Mouse (Mus musculus) midbrain, postnatal 0 days (tissue): Measurements from ENCODE around the gene Ptpn9. TPM values are rescaled to one million over a fixed set of nuclear protein-coding genes. Genes with fewer than 3 reads are reported as not detected.

Experiments
- ATAC-seq: fragments of 200-750 bp; cut with Nextera tagmentation; 2 replicates; pipeline ENCODE4 v1.8.0; 2017; ENCODE audit warnings: moderate number of reproducible peaks, mild to moderate bottlenecking, moderate TSS enrichment, moderate library complexity; ENCODE audit not compliant: low FRiP score
- DNase-seq: peaks from one replicate; pipeline ENCODE4 v3.0.0-alpha.2; 2015; ENCODE audit warnings: low spot score
- H3K27ac ChIP-seq: fragments of 300-500 bp; sonication (generic); 2 replicates; pipeline ENCODE4 v1.5.1; 2014; ENCODE audit warnings: low read depth, mild to moderate bottlenecking, low read length, mixed read lengths
- H3K27me3 ChIP-seq: fragments of 300-500 bp; sonication (generic); 2 replicates; pipeline ENCODE4 v1.6.1; 2014; ENCODE audit warnings: low read length, control low read depth, mixed read lengths; ENCODE audit not compliant: insufficient read depth
- H3K36me3 ChIP-seq: fragments of 300-500 bp; sonication (generic); 2 replicates; pipeline ENCODE4 v1.6.1; 2014; ENCODE audit warnings: low read length, control low read depth, mixed read lengths; ENCODE audit not compliant: insufficient read depth
- H3K4me1 ChIP-seq: fragments of 300-500 bp; sonication (generic); 2 replicates; pipeline ENCODE4 v1.6.1; 2014; ENCODE audit warnings: mild to moderate bottlenecking, control low read depth, antibody characterized with exemption, low read length, mixed read lengths; ENCODE audit not compliant: insufficient read depth
- H3K4me2 ChIP-seq: fragments of 300-500 bp; sonication (generic); 2 replicates; pipeline ENCODE4 v1.6.1; 2014; ENCODE audit warnings: low read depth, mild to moderate bottlenecking, low read length, mixed read lengths; ENCODE audit not compliant: poor library complexity, severe bottlenecking
- H3K4me3 ChIP-seq: fragments of 300-500 bp; sonication (generic); 2 replicates; pipeline ENCODE4 v1.5.1; 2014; ENCODE audit warnings: low read depth, mild to moderate bottlenecking, low read length, moderate library complexity
- H3K9ac ChIP-seq: fragments of 300-500 bp; sonication (generic); replicated peaks from 2 replicates; pipeline ENCODE4 v1.6.1; 2014; ENCODE audit warnings: mild to moderate bottlenecking, low read length, moderate library complexity, mixed read lengths; ENCODE audit not compliant: poor library complexity, severe bottlenecking
- H3K9me3 ChIP-seq: fragments of 300-500 bp; sonication (generic); 2 replicates; pipeline ENCODE4 v1.6.1; 2016; ENCODE audit warnings: low read length, control low read depth
- CTCF ChIP-seq: IDR thresholded peaks from 2 replicates; pipeline ENCODE4 v1.5.1; 2016; ENCODE audit warnings: antibody characterized with exemption, mild to moderate bottlenecking
- WGBS: fragments of 180-500 bp; shearing (Covaris S2); extraction: QIAGEN DNeasy Blood & Tissue Kit; methylation state at CpG from one replicate; pipeline ENCODE4 v1.1.7; 2014; 5-methylcytosine and 5-hydroxymethylcytosine counted together
- polyA plus RNA-seq: library from polyadenylated mRNA; unstranded; fragments of >200 nt; fragmentation: Nextera tagmentation; extraction: Ambion mirVana; gene quantifications from 2 replicates; pipeline ENCODE4 v1.2.1, GENCODE M21; 2015
- total RNA-seq: library from RNA; depleted of rRNA; stranded (reverse); fragments of >200 nt; gene quantifications from 2 replicates; pipeline ENCODE4 v1.2.3, GENCODE M21; 2014

Ptpn9 gene
- total and polyA plus RNA-seq, 2 experiments from 2014 or later, result 21.5 to 44.4 TPM

- Histone ChIP-seq H3K9ac (no peak overlapping the region), H3K4me2 (no peak overlapping the region), H3K4me3 (no peak overlapping the region), H3K36me3 (no peaks in the 10 kb centered on the region), H3K4me1 (peaks cover 3% of the 10 kb centered on the region; the same call in 1 of the 2 replicates), H3K27ac (no peak overlapping the region), H3K9me3 (no peaks in the 10 kb centered on the region), H3K27me3 (no peaks in the 10 kb centered on the region)
- ATAC-seq (no peak), DNase-seq (no peak)
- 97% methylated on average over 1 of the region's 1 CpGs for WGBS
- peak; percentile 44 for TF ChIP-seq CTCF
Measured at GRCm38 (mm10) chr9:56953562-56953961, 41.2 kb upstream of the Ptpn9 start.

DNA sequence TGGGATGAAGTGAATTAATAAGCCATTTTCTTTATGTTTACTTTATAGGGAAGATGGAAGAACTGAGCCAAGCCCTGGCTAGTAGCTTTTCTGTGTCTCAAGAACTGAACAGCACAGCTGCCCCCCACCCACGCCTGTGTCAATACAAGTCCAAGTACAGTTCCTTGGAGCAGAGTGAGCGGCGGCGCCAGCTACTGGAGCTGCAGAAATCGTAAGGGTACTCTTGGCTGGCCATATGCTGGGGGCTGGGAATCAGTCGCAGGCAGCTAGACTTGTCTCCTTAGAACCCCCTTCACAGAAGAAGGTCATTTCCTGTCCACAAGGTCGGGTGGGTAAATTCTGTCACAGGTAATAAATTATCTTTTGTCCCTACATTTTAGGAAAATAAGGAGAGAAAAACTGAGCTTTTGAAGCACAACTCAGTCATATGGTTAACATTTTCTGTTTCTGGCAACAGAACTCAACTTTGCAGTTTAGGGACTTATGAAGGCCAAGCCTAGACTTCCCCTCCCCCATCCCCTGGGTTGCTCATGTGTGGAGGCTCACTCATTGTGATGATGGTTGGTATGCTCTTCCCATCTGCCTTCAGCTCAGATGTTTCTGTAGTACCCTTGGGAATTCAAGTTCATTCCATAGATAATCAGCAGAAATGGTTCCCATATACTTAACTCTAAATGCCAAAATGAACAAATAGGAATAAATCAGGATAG lies 37.6 kb upstream of the Ptpn9 start:
- 85% methylated on average over 7 of the region's 7 CpGs for WGBS
- Histone ChIP-seq H3K36me3 (no peaks in the 10 kb centered on the region), H3K9me3 (no peaks in the 10 kb centered on the region), H3K4me2 (no peak overlapping the region), H3K27me3 (no peaks in the 10 kb centered on the region), H3K4me1 (no peaks in the 10 kb centered on the region), H3K4me3 (no peak overlapping the region), H3K9ac (no peak overlapping the region), H3K27ac (no peak overlapping the region)
- TF ChIP-seq CTCF, result no peak
- no peak for ATAC-seq
- no peak for DNase-seq

DNA sequence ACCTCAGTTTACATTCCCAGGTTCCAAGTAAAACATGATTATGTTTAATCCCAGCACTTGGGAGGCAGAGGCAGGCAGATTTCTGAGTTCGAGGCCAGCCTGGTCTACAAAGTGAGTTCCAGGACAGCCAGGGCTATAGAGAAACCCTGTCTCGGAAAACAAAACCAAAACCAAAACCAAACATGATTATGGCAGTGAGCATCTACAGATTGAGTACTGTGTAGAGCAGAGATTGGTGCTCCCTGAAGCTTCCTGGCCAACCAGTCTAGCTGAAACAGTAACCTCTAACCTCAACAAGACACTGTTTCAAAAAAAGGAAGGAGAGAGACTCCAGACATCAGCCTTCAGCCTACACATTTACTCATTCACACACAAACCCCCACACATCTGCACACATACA lies 36.0 kb upstream of the Ptpn9 start:
- no peak for TF ChIP-seq CTCF
- 96% methylated on average over 2 of the region's 2 CpGs for WGBS

GRCm38 (mm10) chr9:56961591-56961990 lies 33.1 kb upstream of the Ptpn9 start:
- Histone ChIP-seq H3K9ac (no peak overlapping the region), H3K4me2 (no peak overlapping the region), H3K4me3 (no peak overlapping the region), H3K36me3 (peaks cover 9% of the 10 kb centered on the region), H3K27me3 (no peaks in the 10 kb centered on the region), H3K27ac (no peak overlapping the region), H3K4me1 (no peaks in the 10 kb centered on the region), H3K9me3 (no peaks in the 10 kb centered on the region)
- TF ChIP-seq CTCF, result no peak; the same call in 1 of the 2 replicates
- no peak for ATAC-seq
- DNase-seq, result no peak
- WGBS, result 96% methylated on average over 3 of the region's 3 CpGs

More for the DNA sequence above, 36.0 kb upstream of the Ptpn9 start:
- H3K4me3 ChIP-seq, result no peak overlapping the region
- no peak overlapping the region for H3K27ac ChIP-seq
- H3K36me3 ChIP-seq, result peaks cover 7% of the 10 kb centered on the region
- H3K9me3 ChIP-seq, result no peaks in the 10 kb centered on the region
- ATAC-seq (no peak), DNase-seq (no peak)
- no peak overlapping the region for H3K9ac ChIP-seq
- no peaks in the 10 kb centered on the region for H3K4me1 ChIP-seq
- H3K4me2 ChIP-seq, result no peak overlapping the region
- H3K27me3 ChIP-seq, result no peaks in the 10 kb centered on the region

DNA sequence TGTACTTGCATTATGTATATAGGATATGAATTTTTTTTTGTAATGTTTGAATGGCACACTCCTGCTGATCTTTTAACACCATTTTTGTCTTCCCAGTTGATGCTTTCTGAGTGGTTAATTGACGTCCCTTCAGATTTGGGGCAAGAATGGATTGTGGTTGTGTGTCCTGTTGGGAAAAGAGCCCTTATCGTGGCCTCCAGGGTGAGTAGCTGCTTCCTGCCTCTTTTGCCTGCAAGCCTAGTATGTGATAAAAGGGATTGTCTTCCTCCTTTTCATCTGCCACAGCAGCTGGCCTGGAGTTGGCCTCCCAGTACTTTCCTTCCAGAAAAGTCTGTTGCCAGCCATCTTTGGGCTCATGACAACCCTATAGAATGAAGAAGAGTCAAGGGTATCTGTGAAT lies 24.6 kb upstream of the Ptpn9 start:
- H3K27ac ChIP-seq, result no peak overlapping the region
- no peaks in the 10 kb centered on the region for H3K9me3 ChIP-seq
- H3K4me2 ChIP-seq, result no peak overlapping the region
- 82% methylated on average over 2 of the region's 2 CpGs for WGBS
- no peaks in the 10 kb centered on the region for H3K27me3 ChIP-seq
- TF ChIP-seq CTCF, result no peak
- ATAC-seq, result no peak
- H3K9ac ChIP-seq, result no peak overlapping the region
- peaks cover 10% of the 10 kb centered on the region; the same call in 1 of the 2 replicates for H3K36me3 ChIP-seq
- H3K4me1 ChIP-seq, result no peaks in the 10 kb centered on the region
- DNase-seq, result no peak
- no peak overlapping the region for H3K4me3 ChIP-seq

DNA sequence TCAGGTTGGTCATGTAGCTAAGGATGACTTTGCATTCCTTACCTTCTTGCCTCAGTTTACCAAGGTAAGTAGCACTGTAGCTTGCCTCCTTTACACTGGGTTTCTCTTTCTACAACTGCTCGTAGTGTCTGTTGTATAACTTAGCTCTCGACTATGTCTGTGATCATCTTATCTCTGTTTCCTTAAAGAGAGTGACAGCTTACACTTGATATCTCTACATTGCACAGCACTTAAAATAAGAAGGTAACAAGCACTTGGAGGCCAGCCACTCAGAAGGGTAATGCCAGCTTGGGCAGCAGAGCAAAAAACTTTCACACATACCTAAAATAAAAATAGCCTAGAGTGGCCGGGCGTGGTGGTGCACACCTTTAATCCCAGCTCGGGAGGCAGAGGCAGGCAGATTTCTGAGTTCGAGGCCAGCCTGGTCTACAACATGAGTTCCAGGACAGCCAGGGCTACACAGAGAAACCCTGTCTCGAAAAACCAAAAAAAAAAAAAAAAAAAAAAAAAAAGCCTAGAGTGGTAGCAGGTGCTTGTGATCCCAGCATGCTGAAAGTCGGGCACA lies 20.7 kb upstream of the Ptpn9 start:
- ATAC-seq (no peak), DNase-seq (no peak)
- Histone ChIP-seq H3K36me3 (0 out of 2 replicates have a peak, but pooled peaks cover 8% of the 10 kb centered on the region), H3K4me3 (no peak overlapping the region), H3K27ac (no peak overlapping the region), H3K9me3 (no peaks in the 10 kb centered on the region), H3K4me2 (no peak overlapping the region), H3K4me1 (no peaks in the 10 kb centered on the region), H3K9ac (no peak overlapping the region), H3K27me3 (no peaks in the 10 kb centered on the region)
- no peak for TF ChIP-seq CTCF
- 93% methylated on average over 7 of the region's 8 CpGs for WGBS
